Mouse (Mus musculus) thymus, adult 2 months (tissue): ENCODE data around the gene Gsn. TPM values are rescaled to one million over a fixed set of nuclear protein-coding genes. Genes with fewer than 3 reads are reported as not detected.

Experiments used
- DNase-seq: peaks from one replicate; pipeline ENCODE4 v3.0.0; 2021
- H3K27ac ChIP-seq: fragments of 200-500 bp; 2 replicates; pipeline ENCODE4 v1.5.1; 2012; ENCODE audit warnings: low read length, control low read depth; ENCODE audit not compliant: control insufficient read depth, insufficient read depth
- H3K27me3 ChIP-seq: fragments of 200-500 bp; 2 replicates; pipeline ENCODE4 v1.6.1; 2012; ENCODE audit warnings: mild to moderate bottlenecking, low read length, moderate library complexity, mixed read lengths; ENCODE audit not compliant: control insufficient read depth, insufficient read depth
- H3K36me3 ChIP-seq: fragments of 200-500 bp; 2 replicates; pipeline ENCODE4 v1.6.1; 2012; ENCODE audit warnings: mild to moderate bottlenecking, low read length, moderate library complexity; ENCODE audit not compliant: control insufficient read depth, insufficient read depth
- H3K4me1 ChIP-seq: fragments of 200-500 bp; replicated peaks from 2 replicates; pipeline ENCODE4 v1.6.1; 2012; ENCODE audit warnings: low read length; ENCODE audit not compliant: control insufficient read depth, insufficient read depth
- H3K4me3 ChIP-seq: fragments of 200-500 bp; 2 replicates; pipeline ENCODE4 v1.5.1; 2012; ENCODE audit warnings: mild to moderate bottlenecking, low read length, control low read depth, moderate library complexity; ENCODE audit not compliant: control insufficient read depth, insufficient read depth
- CTCF ChIP-seq: fragments of 200-500 bp; IDR thresholded peaks from 2 replicates; pipeline ENCODE4 v1.5.1; 2012; ENCODE audit warnings: mild to moderate bottlenecking, control low read depth, low read length, moderate library complexity, borderline replicate concordance; ENCODE audit not compliant: control insufficient read depth, poor library complexity, insufficient read depth; ENCODE audit errors: extremely low read depth
- POLR2A ChIP-seq: fragments of 200-500 bp; IDR thresholded peaks from 2 replicates; pipeline ENCODE4 v1.6.1; 2012; ENCODE audit warnings: mild to moderate bottlenecking, low read length, control low read depth, moderate library complexity; ENCODE audit not compliant: control insufficient read depth, poor library complexity, insufficient read depth; ENCODE audit errors: extremely low read depth
- WGBS: fragments of 180-500 bp; shearing (Covaris S2); methylation state at CpG from one replicate; pipeline ENCODE4 v1.1.7; 2018; 5-methylcytosine and 5-hydroxymethylcytosine counted together
- polyA plus RNA-seq: library from polyadenylated mRNA; depleted of rRNA; stranded (reverse); fragments of >200 nt; gene quantifications from 2 replicates; pipeline ENCODE4 v1.2.3, GENCODE M21; 2012

The Gsn gene
- polyA plus RNA-seq, 1 experiment: 535 TPM

- Histone ChIP-seq H3K36me3 (no peaks in the 10 kb centered on the region), H3K4me1 (peaks cover 14% of the 10 kb centered on the region), H3K4me3 (no peak overlapping the region), H3K27ac (no peak overlapping the region), H3K27me3 (no peaks in the 10 kb centered on the region)
- DNase-seq: no peak
- TF ChIP-seq CTCF (no peak), POLR2A (no peak)
- WGBS: 7% methylated on average over 8 of the region's 8 CpGs
These were observed 26.0 kb upstream of the Gsn start for GRCm38 (mm10) chr2:35230215-35230614.

- DNase-seq: no peak
- TF ChIP-seq POLR2A (no peak), CTCF (no peak)
- Histone ChIP-seq H3K4me3 (no peak overlapping the region), H3K27ac (no peak overlapping the region), H3K4me1 (peaks cover 13% of the 10 kb centered on the region), H3K36me3 (no peaks in the 10 kb centered on the region), H3K27me3 (no peaks in the 10 kb centered on the region)
- WGBS: 60% methylated on average over 2 of the region's 2 CpGs
These were observed 24.3 kb upstream of the Gsn start for GRCm38 (mm10) chr2:35231871-35232270.

GRCm38 (mm10) chr2:35232595-35233445 is 23.4 kb upstream of the Gsn start:
- peak overlapping the region; percentile 56; the same call in 1 of the 2 replicates for H3K27ac ChIP-seq

GRCm38 (mm10) chr2:35233898-35234297 is 22.3 kb upstream of the Gsn start:
- Histone ChIP-seq H3K4me1 (peaks cover 13% of the 10 kb centered on the region), H3K36me3 (no peaks in the 10 kb centered on the region), H3K27me3 (no peaks in the 10 kb centered on the region), H3K4me3 (no peak overlapping the region), H3K27ac (no peak overlapping the region)
- whole genome bisulfite sequencing: 16% methylated on average over 3 of the region's 3 CpGs
- no peak for TF ChIP-seq CTCF
- TF ChIP-seq POLR2A: no peak
- DNase-seq: no peak

More at GRCm38 (mm10) chr2:35232595-35233445, 23.4 kb upstream of the Gsn start:
- 28% methylated on average over 17 of the region's 17 CpGs for WGBS
- DNase-seq: peak; percentile 46
- Histone ChIP-seq H3K36me3 (no peaks in the 10 kb centered on the region), H3K27me3 (no peaks in the 10 kb centered on the region), H3K4me3 (peak overlapping the region; percentile 43), H3K4me1 (peaks cover 13% of the 10 kb centered on the region)
- no peak for TF ChIP-seq POLR2A
- no peak for TF ChIP-seq CTCF

- 96% methylated on average over 6 of the region's 6 CpGs for WGBS
- TF ChIP-seq POLR2A (no peak), CTCF (no peak)
- no peaks in the 10 kb centered on the region for H3K36me3 ChIP-seq
- peaks cover 17% of the 10 kb centered on the region for H3K4me1 ChIP-seq
- H3K4me3 ChIP-seq: no peak overlapping the region
- no peaks in the 10 kb centered on the region for H3K27me3 ChIP-seq
- no peak overlapping the region for H3K27ac ChIP-seq
- no peak for DNase-seq
These were observed 21.2 kb upstream of the Gsn start for GRCm38 (mm10) chr2:35235021-35235420.

- 13% methylated on average over 3 of the region's 3 CpGs for WGBS
These were observed 11.9 kb upstream of the Gsn start for GRCm38 (mm10) chr2:35244241-35244640.

GRCm38 (mm10) chr2:35247763-35248162 is 8.4 kb upstream of the Gsn start:
- Histone ChIP-seq H3K36me3 (no peaks in the 10 kb centered on the region), H3K4me3 (no peak overlapping the region), H3K27me3 (no peaks in the 10 kb centered on the region), H3K4me1 (no peaks in the 10 kb centered on the region; the same call in 1 of the 2 replicates), H3K27ac (no peak overlapping the region)
- WGBS: 80% methylated on average over 5 of the region's 5 CpGs
- DNase-seq: no peak
- TF ChIP-seq CTCF: no peak
- TF ChIP-seq POLR2A: no peak

More at GRCm38 (mm10) chr2:35244241-35244640, 11.9 kb upstream of the Gsn start:
- Histone ChIP-seq H3K36me3 (no peaks in the 10 kb centered on the region), H3K4me3 (no peak overlapping the region), H3K27ac (no peak overlapping the region), H3K4me1 (peaks cover 10% of the 10 kb centered on the region), H3K27me3 (no peaks in the 10 kb centered on the region)
- DNase-seq: no peak
- TF ChIP-seq CTCF (no peak), POLR2A (no peak)
